Mouse (Mus musculus) CD4-positive, CD25-positive, alpha-beta regulatory T cell, adult 9 weeks (primary cell): ENCODE results near the gene Lamtor1. TPM values are rescaled to one million over a fixed set of nuclear protein-coding genes. Genes with fewer than 3 reads are reported as not detected.

ENCODE experiments used
- polyA plus RNA-seq: library from polyadenylated mRNA; unstranded; fragments of 100-300 nt; shearing (Covaris generic); gene quantifications from one replicate; pipeline ENCODE4 v1.2.1, GENCODE M21; 2017

Gene Lamtor1
- polyA plus RNA-seq: 172 TPM

GRCm38 (mm10) chr7:101905561-101906286, at the start of gene Lamtor1:
Gene Lamtor1, plus strand, starts transcription at chr7:101905904.

GRCm38 (mm10) chr7:101857094-101857493, 48.6 kb upstream of the Lamtor1 start, which contains the start of gene Folr2:
Gene Folr2, minus strand, starts transcription at chr7:101857194.

GRCm38 (mm10) chr7:101863415-101863814, 42.3 kb upstream of the Lamtor1 start, which contains the start of gene Anapc15:
Gene Anapc15, plus strand, starts transcription at chr7:101863715.

GRCm38 (mm10) chr7:101870629-101871028, 35.1 kb upstream of the Lamtor1 start, which contains the start of gene Folr1:
Gene Folr1, minus strand, starts transcription at chr7:101870788.

GRCm38 (mm10) chr7:101906287-101906681, 580 bp downstream of the Lamtor1 start, which contains the start of gene Tomt:
Gene Tomt, minus strand, starts transcription at chr7:101906359.

GRCm38 (mm10) chr7:101933751-101934240, 28.1 kb downstream of the Lamtor1 start, which contains the start of the genes Lrrc51 and Numa1:
Gene Lrrc51, minus strand, starts transcription at chr7:101933895.
Gene Numa1, plus strand, starts transcription at chr7:101934111.

Other genes with a start within 250 kb of the Lamtor1 start
- gene Clpb, start 242.3 kb upstream of the Lamtor1 start, polyA plus RNA-seq: 26.2 TPM
- gene Phox2a, start 87.6 kb upstream of the Lamtor1 start, polyA plus RNA-seq: not detected
- 5.6 TPM for gene Inppl1, start 67.7 kb upstream of the Lamtor1 start, polyA plus RNA-seq
- not detected for gene Folr2, start 48.7 kb upstream of the Lamtor1 start, polyA plus RNA-seq
- gene Anapc15, start 42.2 kb upstream of the Lamtor1 start, polyA plus RNA-seq: 64.5 TPM
- gene Folr1, start 35.1 kb upstream of the Lamtor1 start, polyA plus RNA-seq: not detected
- gene Tomt, start 455 bp downstream of the Lamtor1 start, polyA plus RNA-seq: 0.71 TPM
- gene Lrrc51, start 28.0 kb downstream of the Lamtor1 start, polyA plus RNA-seq: 3.2 TPM
- gene Numa1, start 28.2 kb downstream of the Lamtor1 start, polyA plus RNA-seq: 185 TPM
- gene Il18bp, start 112.8 kb downstream of the Lamtor1 start, polyA plus RNA-seq: 4.6 TPM
- 27.3 TPM for gene Rnf121, start 159.6 kb downstream of the Lamtor1 start, polyA plus RNA-seq
- 29.3 TPM for gene Xndc1, start 159.6 kb downstream of the Lamtor1 start, polyA plus RNA-seq
- 1.1 TPM for gene Xntrpc, start 159.8 kb downstream of the Lamtor1 start, polyA plus RNA-seq
- not detected for gene Trpc2, start 177.2 kb downstream of the Lamtor1 start, polyA plus RNA-seq
- gene Art1, start 195.8 kb downstream of the Lamtor1 start, polyA plus RNA-seq: not detected
- 0.66 TPM for gene Art5, start 203.6 kb downstream of the Lamtor1 start, polyA plus RNA-seq
- not detected for gene Chrna10, start 210.9 kb downstream of the Lamtor1 start, polyA plus RNA-seq